Mouse (Mus musculus) myocyte (in vitro differentiated cells): Measurements from ENCODE around the gene Ccdc181. TPM values are rescaled to one million over a fixed set of nuclear protein-coding genes. Genes with fewer than 3 reads are reported as not detected.

Experiments used
- H3K27me3 ChIP-seq: one replicate; pipeline ENCODE4 v1.6.1; 2011; ENCODE audit not compliant: control insufficient read depth, insufficient read depth, insufficient read length
- H3K36me3 ChIP-seq: one replicate; pipeline ENCODE4 v1.6.1; 2011; ENCODE audit not compliant: control insufficient read depth, insufficient read depth
- H3K4me2 ChIP-seq: one replicate; pipeline ENCODE4 v1.6.1; 2011; ENCODE audit warnings: low read depth, control low read depth
- H3K4me3 ChIP-seq: one replicate; pipeline ENCODE4 v1.5.1; 2011; ENCODE audit warnings: mild to moderate bottlenecking, control low read depth, moderate library complexity
- H3K79me2 ChIP-seq: one replicate; pipeline ENCODE4 v1.6.1; 2011; ENCODE audit not compliant: control insufficient read depth, insufficient read depth
- H3ac ChIP-seq: one replicate; pipeline ENCODE4 v1.6.1; 2011; ENCODE audit not compliant: control insufficient read depth, insufficient read length
- CEBPB ChIP-seq: IDR thresholded peaks from 2 replicates; pipeline ENCODE4 v1.6.1; 2011; ENCODE audit warnings: mild to moderate bottlenecking, moderate library complexity; ENCODE audit not compliant: poor library complexity, insufficient read depth, severe bottlenecking
- E2F4 ChIP-seq: IDR thresholded peaks from one replicate; pipeline ENCODE4 v1.6.1; 2011; ENCODE audit warnings: mild to moderate bottlenecking, control low read depth, moderate library complexity; ENCODE audit not compliant: insufficient read depth
- MAX ChIP-seq: IDR thresholded peaks from one replicate; pipeline ENCODE4 v1.6.1; 2011; ENCODE audit warnings: low read depth, mild to moderate bottlenecking, control low read depth
- MYOD1 ChIP-seq, 3 experiments: IDR thresholded peaks; one replicate each; pipeline ENCODE4 v1.6.1; 2011; ENCODE audit warnings: control low read depth in 2 of 3, low read depth in 2 of 3, mild to moderate bottlenecking in 2 of 3, moderate library complexity in 1 of 3; ENCODE audit not compliant: insufficient read length in 2 of 3, control insufficient read depth in 1 of 3
- MYOG ChIP-seq, 3 experiments: IDR thresholded peaks; one replicate each; pipeline ENCODE4 v1.6.1; 2011; ENCODE audit warnings: control low read depth in 2 of 3, low read depth in 2 of 3, mild to moderate bottlenecking in 2 of 3; ENCODE audit not compliant: insufficient read length in 2 of 3, control insufficient read depth in 1 of 3, insufficient read depth in 1 of 3
- POLR2A ChIP-seq: IDR thresholded peaks from one replicate; pipeline ENCODE4 v1.6.1; 2011; ENCODE audit warnings: low read depth, mild to moderate bottlenecking, control low read depth, moderate library complexity; ENCODE audit not compliant: insufficient read length
- POLR2AphosphoS2 ChIP-seq: IDR thresholded peaks from one replicate; pipeline ENCODE4 v1.6.1; 2011; ENCODE audit warnings: low read depth, control low read depth; ENCODE audit not compliant: insufficient read length
- REST ChIP-seq: IDR thresholded peaks from one replicate; pipeline ENCODE4 v1.6.1; 2011; ENCODE audit warnings: mild to moderate bottlenecking, control low read depth, moderate library complexity; ENCODE audit not compliant: insufficient read depth, insufficient read length
- SRF ChIP-seq: IDR thresholded peaks from one replicate; pipeline ENCODE4 v1.6.1; 2011; ENCODE audit warnings: low read depth; ENCODE audit not compliant: control insufficient read depth, insufficient read length
- TCF12 ChIP-seq: IDR thresholded peaks from one replicate; pipeline ENCODE4 v1.6.1; 2011; ENCODE audit warnings: mild to moderate bottlenecking, control low read depth; ENCODE audit not compliant: poor library complexity, insufficient read depth, severe bottlenecking
- TCF3 ChIP-seq: IDR thresholded peaks from one replicate; pipeline ENCODE4 v1.6.1; 2011; ENCODE audit warnings: low read depth, control low read depth; ENCODE audit not compliant: insufficient read length
- USF1 ChIP-seq: IDR thresholded peaks from one replicate; pipeline ENCODE4 v1.6.1; 2011; ENCODE audit warnings: low read depth, mild to moderate bottlenecking, control low read depth, moderate library complexity
- polyA plus RNA-seq: library from polyadenylated mRNA; unstranded; fragments of >200 nt; fragmentation: generic; extraction: Trizol; gene quantifications from one replicate; pipeline ENCODE4 v1.2.1, GENCODE M21; 2012; ENCODE audit warnings: missing spikeins

The Ccdc181 gene
- polyA plus RNA-seq, 1 experiment = 4.1 TPM

- Histone ChIP-seq H3ac (no peak overlapping the region), H3K4me2 (peak overlapping the region; percentile 78), H3K79me2 (peaks cover 39% of the 10 kb centered on the region), H3K4me3 (peak overlapping the region; percentile 38), H3K27me3 (no peaks in the 10 kb centered on the region), H3K36me3 (no peaks in the 10 kb centered on the region)
- no peak for TF ChIP-seq MYOG (IDR thresholded peaks at IDR 0.05; ENCODE audit: control insufficient read depth in 1 of 3, insufficient read depth in 1 of 3, insufficient read length in 2 of 3, low read depth in 2 of 3)
- TF ChIP-seq TCF12 = no peak
- no peak for TF ChIP-seq USF1
- TF ChIP-seq TCF3 = no peak
- no peak for TF ChIP-seq POLR2A
- no peak for TF ChIP-seq SRF
- no peak for TF ChIP-seq REST
- no peak for TF ChIP-seq E2F4
- TF ChIP-seq CEBPB = no peak
- TF ChIP-seq POLR2AphosphoS2 = no peak
- no peak for TF ChIP-seq MAX
- no peak for TF ChIP-seq MYOD1 (IDR thresholded peaks at IDR 0.05; ENCODE audit: control insufficient read depth in 1 of 3, insufficient read length in 2 of 3, low read depth in 2 of 3)
Measured at GRCm38 (mm10) chr1:164250391-164251150, 24.8 kb upstream of the Ccdc181 start.

DNA sequence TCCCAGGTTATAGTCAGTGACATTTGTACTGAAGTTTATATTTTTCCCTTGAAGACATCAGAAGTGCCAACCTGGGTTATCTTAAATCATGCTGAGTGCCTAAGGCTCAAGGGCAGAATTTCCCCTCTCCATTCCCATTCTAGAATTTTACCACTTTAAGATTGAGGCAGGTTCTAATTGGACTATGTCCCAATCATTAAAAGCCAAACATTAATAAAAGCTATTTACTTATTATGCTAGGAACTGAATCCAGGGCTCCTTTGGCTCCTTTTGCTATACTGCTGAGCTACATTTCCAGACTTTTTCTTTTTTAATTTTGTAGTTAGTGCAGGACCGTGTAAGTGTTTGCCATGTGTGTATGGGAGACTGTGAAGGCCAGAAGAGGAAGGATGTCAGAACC is 23.9 kb upstream of the Ccdc181 start:
- H3K79me2 ChIP-seq = peaks cover 39% of the 10 kb centered on the region
- no peaks in the 10 kb centered on the region for H3K36me3 ChIP-seq
- TF ChIP-seq USF1 = no peak
- no peak for TF ChIP-seq E2F4
- TF ChIP-seq MYOD1 (IDR thresholded peaks at IDR 0.05; ENCODE audit: control insufficient read depth in 1 of 3, insufficient read length in 2 of 3, low read depth in 2 of 3) = no peak
- TF ChIP-seq POLR2A = no peak
- no peak for TF ChIP-seq CEBPB
- TF ChIP-seq MYOG (IDR thresholded peaks at IDR 0.05; ENCODE audit: control insufficient read depth in 1 of 3, insufficient read depth in 1 of 3, insufficient read length in 2 of 3, low read depth in 2 of 3) = no peak
- no peak for TF ChIP-seq MAX
- TF ChIP-seq POLR2AphosphoS2 = no peak
- no peak for TF ChIP-seq SRF
- no peak for TF ChIP-seq TCF3
- no peak for TF ChIP-seq REST
- no peak for TF ChIP-seq TCF12
- no peaks in the 10 kb centered on the region for H3K27me3 ChIP-seq
- no peak overlapping the region for H3K4me3 ChIP-seq
- peak overlapping the region; percentile 78 for H3K4me2 ChIP-seq
- H3ac ChIP-seq = no peak overlapping the region

GRCm38 (mm10) chr1:164252551-164252950 is 22.8 kb upstream of the Ccdc181 start:
- peaks cover 39% of the 10 kb centered on the region for H3K79me2 ChIP-seq
- no peak overlapping the region for H3ac ChIP-seq
- TF ChIP-seq MYOG (IDR thresholded peaks at IDR 0.05; ENCODE audit: control insufficient read depth in 1 of 3, insufficient read depth in 1 of 3, insufficient read length in 2 of 3, low read depth in 2 of 3) = no peak
- no peak for TF ChIP-seq E2F4
- no peak for TF ChIP-seq POLR2A
- no peak for TF ChIP-seq CEBPB
- TF ChIP-seq POLR2AphosphoS2 = no peak
- no peak for TF ChIP-seq MYOD1 (IDR thresholded peaks at IDR 0.05; ENCODE audit: control insufficient read depth in 1 of 3, insufficient read length in 2 of 3, low read depth in 2 of 3)
- no peak for TF ChIP-seq MAX
- TF ChIP-seq TCF12 = no peak
- TF ChIP-seq USF1 = no peak
- no peak overlapping the region for H3K4me2 ChIP-seq
- H3K27me3 ChIP-seq = no peaks in the 10 kb centered on the region
- no peak overlapping the region for H3K4me3 ChIP-seq
- peaks cover 10% of the 10 kb centered on the region for H3K36me3 ChIP-seq

- H3K4me2 ChIP-seq = no peak overlapping the region
Measured at GRCm38 (mm10) chr1:164254836-164255235, 20.5 kb upstream of the Ccdc181 start.

More at GRCm38 (mm10) chr1:164254836-164255235, 20.5 kb upstream of the Ccdc181 start:
- Histone ChIP-seq H3K79me2 (peaks cover 36% of the 10 kb centered on the region), H3K4me3 (no peak overlapping the region), H3K27me3 (no peaks in the 10 kb centered on the region), H3K36me3 (peaks cover 10% of the 10 kb centered on the region), H3ac (no peak overlapping the region)
- TF ChIP-seq MAX = no peak
- no peak for TF ChIP-seq E2F4
- no peak for TF ChIP-seq USF1
- no peak for TF ChIP-seq CEBPB
- TF ChIP-seq TCF12 = no peak
- no peak for TF ChIP-seq MYOD1 (IDR thresholded peaks at IDR 0.05; ENCODE audit: control insufficient read depth in 1 of 3, insufficient read length in 2 of 3, low read depth in 2 of 3)
- no peak for TF ChIP-seq TCF3
- no peak for TF ChIP-seq POLR2A
- no peak for TF ChIP-seq SRF
- no peak for TF ChIP-seq MYOG (IDR thresholded peaks at IDR 0.05; ENCODE audit: control insufficient read depth in 1 of 3, insufficient read depth in 1 of 3, insufficient read length in 2 of 3, low read depth in 2 of 3)
- TF ChIP-seq REST = no peak
- no peak for TF ChIP-seq POLR2AphosphoS2
